Mouse (Mus musculus) right cerebral cortex, adult 2 months (tissue): ENCODE data around the gene Hoxa11.

Experiments used
- DNase-seq, 2 experiments: peaks; one replicate each; pipeline ENCODE4 v3.0.0; 2021 to 2022; ENCODE audit warnings: low spot score in 2 of 2

Gene Hoxa11

GRCm38 (mm10) chr6:52206882-52207683, 38.5 kb downstream of the Hoxa11 start:
- DNase-seq, result no peak

GRCm38 (mm10) chr6:52205638-52206621, 39.7 kb downstream of the Hoxa11 start:
- no peak for DNase-seq

- DNase-seq, result no peak
Measured at GRCm38 (mm10) chr6:52205221-52205620, 40.4 kb downstream of the Hoxa11 start.

- DNase-seq, result no peak
Measured at GRCm38 (mm10) chr6:52204050-52204752, 41.4 kb downstream of the Hoxa11 start, which contains the start of gene Hoxa5. Gene Hoxa5, minus strand, starts transcription at chr6:52204587.

GRCm38 (mm10) chr6:52203371-52204049, 42.1 kb downstream of the Hoxa11 start:
- DNase-seq, result no peak

GRCm38 (mm10) chr6:52203121-52203370, 42.6 kb downstream of the Hoxa11 start:
- DNase-seq, result no peak

GRCm38 (mm10) chr6:52202362-52203120, 43.1 kb downstream of the Hoxa11 start:
- DNase-seq, result no peak

- no peak for DNase-seq
Measured at GRCm38 (mm10) chr6:52201269-52201668, 44.3 kb downstream of the Hoxa11 start.

- DNase-seq, result no peak
Measured at GRCm38 (mm10) chr6:52200751-52201250, 44.8 kb downstream of the Hoxa11 start.

- DNase-seq, result no peak
Measured at GRCm38 (mm10) chr6:52200073-52200750, 45.4 kb downstream of the Hoxa11 start.

GRCm38 (mm10) chr6:52197271-52197670, 48.3 kb downstream of the Hoxa11 start:
- no peak for DNase-seq

- no peak for DNase-seq
Measured at GRCm38 (mm10) chr6:52196811-52197210, 48.8 kb downstream of the Hoxa11 start.

GRCm38 (mm10) chr6:52194690-52195089, 50.9 kb downstream of the Hoxa11 start:
- no peak for DNase-seq
